Mouse (Mus musculus) kidney, embryonic 16.5 days (tissue): ENCODE results near the gene Ttll10. TPM values are rescaled to one million over a fixed set of nuclear protein-coding genes. Genes with fewer than 3 reads are reported as not detected.

Experiments
- ATAC-seq: fragments of 200-750 bp; cut with Nextera tagmentation; 2 replicates; pipeline ENCODE4 v1.8.0; 2017; ENCODE audit warnings: moderate TSS enrichment; ENCODE audit not compliant: low FRiP score, low TSS enrichment
- H3K27ac ChIP-seq: fragments of 300-500 bp; sonication (generic); 2 replicates; pipeline ENCODE4 v1.5.1; 2014; ENCODE audit warnings: low read length
- H3K27me3 ChIP-seq: fragments of 300-500 bp; sonication (generic); 2 replicates; pipeline ENCODE4 v1.6.1; 2014; ENCODE audit warnings: low read length, control low read depth, mixed read lengths; ENCODE audit not compliant: insufficient read depth
- H3K36me3 ChIP-seq: fragments of 300-500 bp; sonication (generic); 2 replicates; pipeline ENCODE4 v1.6.1; 2014; ENCODE audit warnings: low read length, control low read depth, mixed read lengths; ENCODE audit not compliant: insufficient read depth
- H3K4me1 ChIP-seq: fragments of 300-500 bp; sonication (generic); 2 replicates; pipeline ENCODE4 v1.6.1; 2014; ENCODE audit warnings: low read length, control low read depth, mixed read lengths; ENCODE audit not compliant: insufficient read depth
- H3K4me2 ChIP-seq: fragments of 300-500 bp; sonication (generic); replicated peaks from 2 replicates; pipeline ENCODE4 v1.6.1; 2014; ENCODE audit warnings: low read depth, low read length
- H3K4me3 ChIP-seq: fragments of 300-500 bp; sonication (generic); 2 replicates; pipeline ENCODE4 v1.5.1; 2014; ENCODE audit warnings: mild to moderate bottlenecking, low read length
- H3K9ac ChIP-seq: fragments of 300-500 bp; sonication (generic); replicated peaks from 2 replicates; pipeline ENCODE4 v1.6.1; 2014; ENCODE audit warnings: low read length
- H3K9me3 ChIP-seq: fragments of 300-500 bp; sonication (generic); 2 replicates; pipeline ENCODE4 v1.6.1; 2016; ENCODE audit warnings: low read length, control low read depth
- WGBS: fragments of 180-500 bp; shearing (Covaris S2); extraction: QIAGEN DNeasy Blood & Tissue Kit; methylation state at CpG from one replicate; pipeline ENCODE4 v1.1.7; 2014; 5-methylcytosine and 5-hydroxymethylcytosine counted together
- polyA plus RNA-seq: library from polyadenylated mRNA; unstranded; fragments of >200 nt; fragmentation: Nextera tagmentation; extraction: Ambion mirVana; gene quantifications from 2 replicates; pipeline ENCODE4 v1.2.1, GENCODE M21; 2015

Ttll10 gene
- 7.4 and 10.1 TPM in 2 replicates for polyA plus RNA-seq

DNA sequence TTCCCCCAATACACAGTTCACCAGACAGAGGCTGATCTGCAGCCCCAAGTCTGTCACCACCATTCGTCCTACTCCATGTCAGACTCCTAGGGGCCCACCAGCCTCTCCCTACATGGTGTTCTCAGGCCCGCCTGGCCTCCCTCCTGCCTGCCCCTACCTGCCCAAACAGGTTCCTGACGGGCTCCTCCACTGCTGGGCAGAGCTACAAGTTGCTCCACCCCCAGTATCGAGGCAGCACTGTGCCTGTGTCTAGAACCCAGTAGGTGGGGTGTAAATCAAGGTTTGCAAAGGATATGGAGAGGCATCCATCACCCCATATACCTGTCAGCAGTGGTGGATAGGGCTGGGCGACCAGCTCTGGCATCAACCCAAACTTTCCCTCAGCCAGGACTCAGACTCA lies at the start of gene Ttll10:
TSS of gene Ttll10 (minus strand) at position 154 of the 400 bp plus-strand sequence.
- 22% methylated on average over 5 of the region's 5 CpGs for WGBS
- Histone ChIP-seq H3K27me3 (no peaks in the 10 kb centered on the region), H3K4me2 (peak within 1 kb of the TSS; percentile 55), H3K4me1 (peaks cover 16% of the 10 kb centered on the region), H3K36me3 (no peaks in the 10 kb centered on the region), H3K9ac (peak within 1 kb of the TSS; percentile 74), H3K4me3 (peak within 1 kb of the TSS; percentile 47), H3K9me3 (no peaks in the 10 kb centered on the region), H3K27ac (peak within 1 kb of the TSS; percentile 98)
- peak; percentile 83 for ATAC-seq

DNA sequence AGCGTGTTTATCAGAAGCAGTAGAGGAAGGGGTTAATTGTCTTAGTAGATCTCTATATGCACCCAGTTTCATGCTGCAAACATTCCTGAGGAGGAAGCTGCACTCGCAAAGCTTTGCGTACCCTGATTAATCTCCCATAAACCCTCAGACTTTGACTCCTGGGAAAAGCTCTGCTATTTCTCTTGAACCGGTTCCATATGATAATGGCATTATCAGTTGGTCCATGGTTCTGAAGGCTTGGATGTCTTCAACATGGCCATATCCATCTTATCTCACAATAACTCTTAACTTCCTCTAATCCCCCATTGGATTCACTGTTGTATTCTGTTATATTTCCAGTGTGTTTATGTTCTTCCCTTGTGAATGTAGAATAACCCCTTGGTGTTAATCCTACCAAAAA lies 44.1 kb upstream of the Ttll10 start:
- no peak for ATAC-seq
- WGBS, result 69% methylated on average over 4 of the region's 4 CpGs
- H3K27ac ChIP-seq, result no peak overlapping the region

DNA sequence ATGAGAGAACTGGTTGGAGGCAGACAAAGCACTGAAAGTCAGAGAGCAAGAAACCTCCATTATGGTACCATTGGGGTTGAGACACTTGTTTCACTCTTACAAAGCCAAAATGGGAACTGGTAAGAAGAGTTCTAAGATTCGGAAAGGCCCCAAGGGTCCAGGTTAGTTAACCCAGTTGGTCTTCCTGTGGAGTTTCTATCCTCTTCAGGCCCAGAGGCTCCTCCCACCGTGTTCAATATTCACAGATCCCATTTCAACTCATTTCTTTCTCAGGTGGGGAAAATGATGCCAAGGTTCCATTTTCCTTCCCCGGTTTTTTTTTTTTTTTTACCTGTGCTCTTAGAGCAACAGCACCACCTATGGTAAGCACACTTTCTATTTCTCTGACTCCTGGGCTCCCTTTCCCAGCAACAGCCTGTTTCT lies 42.3 kb upstream of the Ttll10 start:
- no peak overlapping the region for H3K4me3 ChIP-seq
- no peaks in the 10 kb centered on the region for H3K9me3 ChIP-seq
- WGBS, result 43% methylated on average over 3 of the region's 3 CpGs
- H3K4me1 ChIP-seq, result no peaks in the 10 kb centered on the region
- no peak overlapping the region for H3K27ac ChIP-seq
- no peaks in the 10 kb centered on the region for H3K27me3 ChIP-seq
- H3K4me2 ChIP-seq, result no peak overlapping the region
- ATAC-seq, result no peak
- H3K9ac ChIP-seq, result no peak overlapping the region
- no peaks in the 10 kb centered on the region for H3K36me3 ChIP-seq

More for the DNA sequence above, 44.1 kb upstream of the Ttll10 start:
- Histone ChIP-seq H3K4me2 (no peak overlapping the region), H3K4me1 (no peaks in the 10 kb centered on the region), H3K9ac (no peak overlapping the region), H3K9me3 (no peaks in the 10 kb centered on the region), H3K36me3 (no peaks in the 10 kb centered on the region), H3K27me3 (no peaks in the 10 kb centered on the region), H3K4me3 (no peak overlapping the region)

DNA sequence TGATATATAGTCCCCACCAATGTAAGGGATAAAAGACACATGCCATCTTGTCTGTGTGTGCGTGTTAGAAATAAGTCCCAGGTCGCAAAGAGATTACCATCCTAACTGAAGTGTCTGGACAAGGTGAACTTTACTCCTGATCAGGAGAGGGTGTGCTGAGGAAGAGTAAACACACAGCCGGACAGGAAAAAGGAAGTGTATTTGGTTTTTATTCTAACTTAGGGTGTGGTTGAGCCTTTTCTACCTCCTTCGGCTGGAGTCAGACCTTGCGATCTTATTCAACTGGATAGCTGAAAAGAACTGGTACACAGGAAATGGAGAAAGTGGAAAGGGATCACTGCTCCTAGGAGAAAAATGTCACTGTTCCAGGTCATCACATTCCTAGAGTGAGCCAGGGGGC lies 41.3 kb upstream of the Ttll10 start:
- Histone ChIP-seq H3K27me3 (no peaks in the 10 kb centered on the region), H3K9me3 (no peaks in the 10 kb centered on the region), H3K4me3 (no peak overlapping the region), H3K36me3 (no peaks in the 10 kb centered on the region), H3K9ac (no peak overlapping the region), H3K4me1 (no peaks in the 10 kb centered on the region), H3K4me2 (no peak overlapping the region), H3K27ac (no peak overlapping the region)
- ATAC-seq, result no peak
- WGBS, result 81% methylated on average over 5 of the region's 5 CpGs

DNA sequence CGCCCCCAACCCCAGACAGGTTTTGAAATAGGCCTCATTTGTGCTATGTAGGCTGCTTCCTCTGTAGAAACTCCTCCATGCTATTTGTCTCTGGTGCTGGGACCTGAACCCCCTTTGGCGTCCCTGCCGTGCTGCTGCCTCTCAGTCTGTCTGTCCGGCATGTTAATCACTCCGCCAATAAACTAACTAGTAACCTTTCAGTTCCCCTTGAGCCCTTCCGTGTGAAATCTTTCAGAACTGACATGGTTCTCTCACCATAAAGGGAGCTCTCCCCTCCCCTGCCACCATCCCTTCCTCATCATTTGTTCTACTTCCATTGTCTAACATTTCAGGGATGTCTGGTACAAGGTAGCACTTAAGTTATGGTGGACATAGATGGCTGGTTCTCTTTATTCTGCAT lies 40.2 kb upstream of the Ttll10 start:
- H3K27me3 ChIP-seq, result no peaks in the 10 kb centered on the region
- no peak overlapping the region for H3K4me2 ChIP-seq
- no peaks in the 10 kb centered on the region for H3K4me1 ChIP-seq
- H3K9me3 ChIP-seq, result no peaks in the 10 kb centered on the region
- no peak overlapping the region for H3K4me3 ChIP-seq
- WGBS, result 67% methylated on average over 6 of the region's 6 CpGs
- no peak overlapping the region for H3K9ac ChIP-seq
- no peak for ATAC-seq
- no peaks in the 10 kb centered on the region for H3K36me3 ChIP-seq
- H3K27ac ChIP-seq, result no peak overlapping the region

DNA sequence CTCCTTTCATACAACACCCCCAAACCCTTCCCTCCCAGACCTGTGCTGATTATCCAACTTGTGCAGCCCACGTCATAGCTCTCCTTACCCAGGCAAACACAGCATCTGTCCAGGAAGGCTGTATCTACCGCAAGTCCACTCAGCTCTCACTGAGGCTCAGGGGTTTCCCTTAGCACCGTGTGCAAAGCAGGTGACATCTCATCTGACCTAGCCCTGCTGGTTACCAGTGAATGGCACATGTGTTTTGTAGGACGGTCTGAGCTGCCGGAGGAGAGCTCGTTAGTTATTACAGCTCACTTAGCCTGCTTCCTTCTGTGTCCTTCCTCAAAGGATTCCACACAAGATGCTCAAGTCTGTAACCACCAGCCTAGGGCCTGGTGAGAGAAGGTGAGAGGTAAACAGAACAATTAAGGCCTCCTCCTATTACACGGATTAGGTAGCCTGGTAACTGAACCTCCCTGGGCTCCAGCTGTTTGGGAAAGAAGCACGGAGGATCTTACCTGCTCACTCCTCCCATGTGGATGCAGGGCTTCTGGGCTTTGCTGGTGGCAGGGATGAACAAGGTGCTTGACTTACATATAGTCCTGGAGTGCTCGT lies 38.7 kb upstream of the Ttll10 start:
- 60% methylated on average over 9 of the region's 9 CpGs for WGBS
- H3K4me2 ChIP-seq, result no peak overlapping the region
- H3K4me1 ChIP-seq, result no peaks in the 10 kb centered on the region
- H3K9me3 ChIP-seq, result no peaks in the 10 kb centered on the region
- H3K27ac ChIP-seq, result no peak overlapping the region
- H3K9ac ChIP-seq, result no peak overlapping the region
- no peak for ATAC-seq
- H3K27me3 ChIP-seq, result no peaks in the 10 kb centered on the region
- no peak overlapping the region for H3K4me3 ChIP-seq
- no peaks in the 10 kb centered on the region for H3K36me3 ChIP-seq

DNA sequence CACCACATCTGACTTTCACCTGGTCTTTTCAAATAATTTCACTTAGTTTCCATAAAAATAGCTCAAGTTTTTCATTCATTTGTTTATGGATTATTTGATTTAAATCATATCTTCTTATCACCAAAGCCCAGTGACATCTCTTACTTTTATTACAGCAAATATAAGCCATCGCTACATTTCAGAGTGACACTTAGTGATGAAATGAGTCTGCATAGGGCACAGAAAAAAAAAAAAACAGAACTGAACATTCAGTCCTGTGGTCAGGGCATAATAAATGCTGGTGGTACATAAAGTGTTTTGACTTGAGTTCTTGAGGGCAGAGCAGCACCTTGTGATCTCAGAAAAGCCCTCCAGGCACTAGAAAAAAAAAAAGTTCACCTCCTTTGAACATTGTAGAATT lies 37.0 kb upstream of the Ttll10 start:
- H3K9me3 ChIP-seq, result no peaks in the 10 kb centered on the region
- no peak overlapping the region for H3K9ac ChIP-seq
- H3K36me3 ChIP-seq, result no peaks in the 10 kb centered on the region
- no peak for ATAC-seq
- 91% methylated on average over 1 of the region's 1 CpGs for WGBS
- no peaks in the 10 kb centered on the region for H3K27me3 ChIP-seq
- no peak overlapping the region for H3K4me3 ChIP-seq
- H3K4me1 ChIP-seq, result peaks cover 3% of the 10 kb centered on the region; the same call in 1 of the 2 replicates
- no peak overlapping the region for H3K4me2 ChIP-seq
- no peak overlapping the region for H3K27ac ChIP-seq

DNA sequence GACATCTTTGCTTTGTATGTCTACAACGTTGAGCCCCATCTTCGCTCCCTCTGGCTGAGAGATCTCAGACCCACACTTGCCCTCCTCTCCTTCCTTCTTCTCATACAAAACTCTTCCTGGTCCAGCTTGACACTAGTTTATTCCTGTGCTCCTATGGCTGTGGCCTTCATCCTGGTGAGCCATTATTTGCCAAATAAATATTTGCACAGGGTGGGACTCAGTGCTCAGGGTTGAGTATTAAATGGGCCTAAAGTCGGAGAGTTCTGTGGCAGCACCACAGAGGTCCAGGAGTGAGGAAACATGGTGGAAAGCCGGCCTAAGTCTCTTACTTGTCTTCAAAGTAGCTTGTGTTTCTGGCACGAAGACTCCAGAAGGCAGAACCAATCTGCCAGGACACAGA lies 34.5 kb upstream of the Ttll10 start:
- 83% methylated on average over 5 of the region's 5 CpGs for WGBS
- no peak for ATAC-seq
- Histone ChIP-seq H3K4me2 (no peak overlapping the region), H3K4me3 (no peak overlapping the region), H3K27me3 (no peaks in the 10 kb centered on the region), H3K4me1 (peaks cover 3% of the 10 kb centered on the region; the same call in 1 of the 2 replicates), H3K9me3 (no peaks in the 10 kb centered on the region), H3K27ac (no peak overlapping the region), H3K36me3 (no peaks in the 10 kb centered on the region), H3K9ac (no peak overlapping the region)

DNA sequence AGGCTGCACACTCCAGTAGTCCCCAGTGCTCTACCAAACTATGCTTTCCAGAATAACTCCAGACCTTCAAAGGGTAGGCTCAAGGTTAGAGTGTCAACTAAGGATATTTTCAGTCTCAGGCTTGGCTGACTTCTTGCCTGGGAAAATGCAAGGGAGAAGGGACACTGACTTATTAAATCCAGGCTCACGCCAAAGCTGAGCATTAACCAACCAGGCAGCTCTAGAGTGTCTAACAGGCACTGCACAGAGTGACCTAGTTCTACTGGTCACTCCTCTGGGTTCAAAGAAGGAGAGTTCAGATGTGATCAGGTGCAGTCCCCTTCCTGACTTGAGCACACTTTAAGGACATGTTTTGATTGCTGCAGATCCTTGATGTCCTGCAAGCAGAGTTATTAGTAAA lies 33.6 kb upstream of the Ttll10 start:
- Histone ChIP-seq H3K9me3 (no peaks in the 10 kb centered on the region), H3K9ac (no peak overlapping the region), H3K27ac (peak overlapping the region; percentile 40; the same call in 1 of the 2 replicates), H3K27me3 (no peaks in the 10 kb centered on the region), H3K36me3 (no peaks in the 10 kb centered on the region), H3K4me1 (peaks cover 3% of the 10 kb centered on the region; the same call in 1 of the 2 replicates), H3K4me2 (no peak overlapping the region), H3K4me3 (no peak overlapping the region)
- ATAC-seq, result 0 out of 2 replicates have a peak, but pooled peaks have one; percentile 31
- WGBS, result 63% methylated on average over 1 of the region's 1 CpGs

DNA sequence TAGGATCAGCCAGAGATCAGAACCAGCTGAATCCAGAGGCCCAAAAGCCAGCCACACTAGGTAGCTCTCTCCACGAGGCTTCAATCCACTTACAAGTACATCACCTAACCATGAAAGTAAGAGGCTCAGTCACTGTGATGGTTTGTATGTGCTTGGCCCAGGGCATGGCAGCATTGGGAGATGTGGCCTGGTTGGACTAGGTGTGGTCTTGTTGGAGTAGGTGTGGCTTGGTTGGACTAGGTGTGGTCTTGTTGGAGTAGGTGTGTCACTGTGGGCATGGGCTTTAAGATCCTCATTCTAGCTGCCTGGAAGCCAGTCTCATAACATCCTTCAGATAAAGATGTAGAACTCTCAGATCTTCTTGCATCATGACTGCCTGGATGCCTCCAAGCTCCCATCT lies 32.0 kb upstream of the Ttll10 start:
- Histone ChIP-seq H3K9ac (no peak overlapping the region), H3K9me3 (no peaks in the 10 kb centered on the region), H3K4me2 (no peak overlapping the region), H3K27ac (no peak overlapping the region), H3K36me3 (no peaks in the 10 kb centered on the region), H3K4me3 (no peak overlapping the region), H3K4me1 (peaks cover 3% of the 10 kb centered on the region; the same call in 1 of the 2 replicates), H3K27me3 (no peaks in the 10 kb centered on the region)
- no peak for ATAC-seq
- 69% methylated on average over 1 of the region's 1 CpGs for WGBS
